In the genomic region with DNA sequence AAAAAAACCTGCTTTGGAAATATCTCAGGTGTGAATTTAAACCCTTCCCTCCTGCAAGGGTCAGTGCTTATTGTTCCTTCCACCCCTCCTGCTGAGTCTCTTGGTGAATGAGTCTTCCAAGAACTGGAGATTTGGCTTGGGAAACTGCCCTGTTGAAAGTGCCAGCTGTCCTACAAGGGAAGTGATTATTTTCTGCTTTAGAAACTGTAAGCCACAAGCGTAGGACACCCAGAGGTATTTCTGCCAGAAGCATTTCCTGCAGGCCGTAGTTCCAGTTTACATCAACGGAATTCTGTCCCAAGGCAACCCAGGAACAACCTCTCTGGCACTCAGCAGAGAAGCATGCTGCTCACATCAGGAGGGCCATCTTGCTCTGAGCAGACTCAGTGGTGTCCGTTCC, we compare ENCODE assay signal across 8 mouse cellular contexts. TPM values are rescaled to one million over a fixed set of nuclear protein-coding genes. Genes with fewer than 3 reads are reported as not detected.
DNase-seq lines count a peak whose midpoint lies in the region; ATAC-seq lines count a peak whose summit lies in the region.
"Had no signal": no experiment of that assay in that cellular context is flagged by ENCODE, and none has a peak within 500 bp of the region (broad histone marks: within the 10 kb centered on the region; RNA-seq: fewer than 3 reads in every experiment).

No protein-coding gene starts in this region.

- intact Hi-C loops in heart, postnatal 36 days (cut with DNase I): no loop called here

- no peak for DNase-seq in kidney, postnatal 25 days
- DNase-seq in adipocyte (ENCODE audit: low spot score): peak; percentile 81
- DNase-seq in cerebellum, adult 11 months: peak; percentile 7
- peak; percentile 27 to 38 for DNase-seq in heart, postnatal 36 days
- no peak for DNase-seq in spleen, adult 18-20 months
- no peak for DNase-seq in thymus, postnatal 25 days

- 76% methylated on average over 4 of the region's 4 CpGs for WGBS in kidney, embryonic 16.5 days

- no peak for ATAC-seq in kidney, embryonic 16.5 days (ENCODE audit: low FRiP score, low TSS enrichment)

- no peak overlapping the region for H3K9ac ChIP-seq in kidney, embryonic 16.5 days (replicated peaks; ENCODE audit: low read length)
- H3K9ac ChIP-seq: limb, embryonic 13.5 days had no signal

- H3K4me3 ChIP-seq in kidney, embryonic 16.5 days (ENCODE audit: low read length): no peak overlapping the region
- H3K4me3 ChIP-seq: limb, embryonic 13.5 days had no signal

- peaks cover 6% of the 10 kb centered on the region for H3K4me1 ChIP-seq in kidney, embryonic 16.5 days (ENCODE audit: insufficient read depth, low read length)

- 0 out of 2 replicates have a peak overlapping the region, but pooled peaks have one; percentile 52 for H3K27ac ChIP-seq in kidney, embryonic 16.5 days (ENCODE audit: low read length)
- H3K27ac ChIP-seq: limb, embryonic 13.5 days had no signal

- no peaks in the 10 kb centered on the region for H3K36me3 ChIP-seq in kidney, embryonic 16.5 days (ENCODE audit: insufficient read depth, low read length)
- H3K36me3 ChIP-seq: limb, embryonic 13.5 days had no signal

- no peaks in the 10 kb centered on the region for H3K27me3 ChIP-seq in kidney, embryonic 16.5 days (ENCODE audit: insufficient read depth, low read length)
- H3K27me3 ChIP-seq: limb, embryonic 13.5 days had no signal

- H3K4me2 ChIP-seq in kidney, embryonic 16.5 days (replicated peaks; ENCODE audit: low read depth, low read length): no peak overlapping the region
- H3K4me2 ChIP-seq: limb, embryonic 13.5 days had no signal

- H3K9me3 ChIP-seq in kidney, embryonic 16.5 days (ENCODE audit: low read length): no peaks in the 10 kb centered on the region
- H3K9me3 ChIP-seq: limb, embryonic 13.5 days had no signal

RNA-seq across cellular contexts. Expression of gene B3gnt2, which starts 12.6 kb away (rescaled TPM):
- polyA plus RNA-seq in kidney, embryonic 16.5 days (2015; fragmentation: Nextera tagmentation; extraction: Ambion mirVana): 8.2 and 13.2 TPM in 2 replicates
- total RNA-seq in heart, postnatal 36 days (2021): 1 to 10 TPM; 6.3 to 7.7 TPM

Comparison
In these comparisons a context has a peak if more than half of its experiments do, and no peak if none do; other contexts are left out.
1. DNase-seq: peak in adipocyte (single experiment), cerebellum, adult 11 months (single experiment) and heart, postnatal 36 days (2 of 2); none in kidney, postnatal 25 days (0 of 2), spleen, adult 18-20 months (0 of 2) and thymus, postnatal 25 days (single experiment).